10 mouse cellular contexts compared by ENCODE assay signal in genomic region chr14:48295410-48295809, GRCm38 (mm10).
DNase-seq lines count a peak whose midpoint lies in the region; ATAC-seq lines count a peak whose summit lies in the region.
"Had no signal": no experiment of that assay in that cellular context is flagged by ENCODE, and none has a peak within 500 bp of the region (broad histone marks: within the 10 kb centered on the region; RNA-seq: fewer than 3 reads in every experiment).

No protein-coding gene starts in this region.

- ATAC-seq in heart, embryonic 12.5 days (ENCODE audit: insufficient number of reproducible peaks, low FRiP score) = no peak
- no peak for ATAC-seq in limb, embryonic 12.5 days (ENCODE audit: insufficient number of reproducible peaks, insufficient read depth, low FRiP score, low TSS enrichment, low read depth)
- ATAC-seq in embryonic facial prominence, embryonic 14.5 days (ENCODE audit: low read depth) = no peak

- no peak overlapping the region for H3K27ac ChIP-seq in heart, embryonic 12.5 days (ENCODE audit: poor library complexity, severe bottlenecking)
- peak overlapping the region; percentile 29; the same call in 1 of the 2 replicates for H3K27ac ChIP-seq in limb, embryonic 12.5 days
- H3K27ac ChIP-seq in limb, embryonic 10.5 days = no peak overlapping the region
- no peak overlapping the region for H3K27ac ChIP-seq in embryonic facial prominence, embryonic 14.5 days (replicated peaks; ENCODE audit: low read depth, low read length)
- H3K27ac ChIP-seq in macrophage = peak overlapping the region; percentile 21
- H3K27ac ChIP-seq: forebrain, embryonic 12.5 days; liver, embryonic 14.5 days had no signal

- peaks cover 3% of the 10 kb centered on the region; the same call in 1 of the 2 replicates for H3K9me3 ChIP-seq in heart, embryonic 12.5 days (replicated peaks)
- H3K9me3 ChIP-seq in limb, embryonic 12.5 days = peaks cover 7% of the 10 kb centered on the region; the same call in 1 of the 2 replicates
- H3K9me3 ChIP-seq in limb, embryonic 10.5 days (replicated peaks) = no peaks in the 10 kb centered on the region
- no peaks in the 10 kb centered on the region for H3K9me3 ChIP-seq in embryonic facial prominence, embryonic 14.5 days (ENCODE audit: control insufficient read depth, low read length)
- H3K9me3 ChIP-seq: forebrain, embryonic 12.5 days had no signal

- H3K27me3 ChIP-seq in heart, embryonic 12.5 days (replicated peaks) = no peaks in the 10 kb centered on the region
- no peaks in the 10 kb centered on the region for H3K27me3 ChIP-seq in limb, embryonic 12.5 days
- H3K27me3 ChIP-seq in limb, embryonic 10.5 days (ENCODE audit: low read depth, poor library complexity, severe bottlenecking) = no peaks in the 10 kb centered on the region
- H3K27me3 ChIP-seq in embryonic facial prominence, embryonic 14.5 days (replicated peaks; ENCODE audit: control insufficient read depth, insufficient read depth, low read length) = no peaks in the 10 kb centered on the region
- H3K27me3 ChIP-seq: forebrain, embryonic 12.5 days had no signal

- no peaks in the 10 kb centered on the region for H3K79me2 ChIP-seq in macrophage (ENCODE audit: inconsistent target)

- H3K36me3 ChIP-seq in heart, embryonic 12.5 days = no peaks in the 10 kb centered on the region
- H3K36me3 ChIP-seq in limb, embryonic 12.5 days = no peaks in the 10 kb centered on the region
- no peaks in the 10 kb centered on the region for H3K36me3 ChIP-seq in limb, embryonic 10.5 days
- H3K36me3 ChIP-seq in embryonic facial prominence, embryonic 14.5 days (ENCODE audit: control insufficient read depth, insufficient read depth, low read length) = no peaks in the 10 kb centered on the region
- no peaks in the 10 kb centered on the region for H3K36me3 ChIP-seq in macrophage (ENCODE audit: inconsistent target)
- H3K36me3 ChIP-seq: forebrain, embryonic 12.5 days had no signal

- peak overlapping the region; percentile 70 for H3K4me2 ChIP-seq in heart, embryonic 12.5 days
- 0 out of 2 replicates have a peak overlapping the region, but pooled peaks have one; percentile 10 for H3K4me2 ChIP-seq in limb, embryonic 12.5 days
- peak overlapping the region; percentile 4; the same call in 1 of the 2 replicates for H3K4me2 ChIP-seq in embryonic facial prominence, embryonic 14.5 days (ENCODE audit: low read depth, low read length)
- H3K4me2 ChIP-seq: forebrain, embryonic 12.5 days had no signal

- no peak overlapping the region for H3K9ac ChIP-seq in heart, embryonic 12.5 days
- no peak overlapping the region for H3K9ac ChIP-seq in limb, embryonic 12.5 days (replicated peaks)
- H3K9ac ChIP-seq in embryonic facial prominence, embryonic 14.5 days (ENCODE audit: low read depth, low read length) = no peak overlapping the region
- H3K9ac ChIP-seq: forebrain, embryonic 12.5 days; liver, embryonic 14.5 days had no signal

- H3K4me1 ChIP-seq in heart, embryonic 12.5 days (replicated peaks) = peaks cover 13% of the 10 kb centered on the region
- peaks cover 8% of the 10 kb centered on the region for H3K4me1 ChIP-seq in limb, embryonic 12.5 days (replicated peaks)
- peaks cover 7% of the 10 kb centered on the region for H3K4me1 ChIP-seq in limb, embryonic 10.5 days
- peaks cover 10% of the 10 kb centered on the region for H3K4me1 ChIP-seq in embryonic facial prominence, embryonic 14.5 days (ENCODE audit: control insufficient read depth, insufficient read depth, low read length)
- H3K4me1 ChIP-seq: forebrain, embryonic 12.5 days had no signal

- 21% methylated on average over 5 of the region's 5 CpGs for WGBS in heart, embryonic 12.5 days
- WGBS in limb, embryonic 12.5 days = 55% methylated on average over 5 of the region's 5 CpGs
- WGBS in limb, embryonic 10.5 days = 58% methylated on average over 5 of the region's 5 CpGs
- 49% methylated on average over 5 of the region's 5 CpGs for WGBS in embryonic facial prominence, embryonic 14.5 days
- WGBS in macrophage (ENCODE audit: missing documents) = 6% methylated on average over 5 of the region's 5 CpGs

- peak overlapping the region; percentile 36 for H3K4me3 ChIP-seq in heart, embryonic 12.5 days
- H3K4me3 ChIP-seq in limb, embryonic 12.5 days (replicated peaks) = no peak overlapping the region
- H3K4me3 ChIP-seq in limb, embryonic 10.5 days = no peak overlapping the region
- no peak overlapping the region for H3K4me3 ChIP-seq in embryonic facial prominence, embryonic 14.5 days (ENCODE audit: low read depth, low read length)
- no peak overlapping the region for H3K4me3 ChIP-seq in macrophage (ENCODE audit: inconsistent target)
- H3K4me3 ChIP-seq: forebrain, embryonic 12.5 days had no signal

- no peak for DNase-seq in heart, adult 8-10 months (ENCODE audit: low spot score)
- DNase-seq in limb, embryonic 10.5 days (ENCODE audit: low spot score) = no peak
- DNase-seq in embryonic facial prominence, embryonic 14.5 days (ENCODE audit: low spot score) = no peak
- no peak for DNase-seq in adrenal gland, adult 18-20 months (ENCODE audit: low spot score in 2 of 2)
- DNase-seq in adipocyte (ENCODE audit: low spot score) = no peak

Comparison
In these comparisons a context has a peak if more than half of its experiments do, and no peak if none do; other contexts are left out.
1. H3K27ac ChIP-seq: peak in limb, embryonic 12.5 days (single experiment) and macrophage (single experiment); none in heart, embryonic 12.5 days (single experiment), limb, embryonic 10.5 days (single experiment) and embryonic facial prominence, embryonic 14.5 days (single experiment).
2. H3K4me2 ChIP-seq: peak in every context shown above with its lines; median percentile 70 in heart, embryonic 12.5 days; 10 in limb, embryonic 12.5 days; 4 in embryonic facial prominence, embryonic 14.5 days.